Mouse (Mus musculus) lung, embryonic 16.5 days (tissue): ENCODE data around the gene H2-DMa. TPM values are rescaled to one million over a fixed set of nuclear protein-coding genes. Genes with fewer than 3 reads are reported as not detected.

Experiments
- ATAC-seq: fragments of 200-750 bp; cut with Nextera tagmentation; 2 replicates; pipeline ENCODE4 v1.8.0; 2017; ENCODE audit warnings: low read depth, mild to moderate bottlenecking, moderate library complexity
- H3K27ac ChIP-seq: fragments of 300-500 bp; sonication (generic); 2 replicates; pipeline ENCODE4 v1.5.1; 2014; ENCODE audit warnings: mild to moderate bottlenecking, control low read depth, low read length
- H3K27me3 ChIP-seq: fragments of 300-500 bp; sonication (generic); 2 replicates; pipeline ENCODE4 v1.6.1; 2014; ENCODE audit warnings: low read depth, low read length, mixed read lengths; ENCODE audit not compliant: control insufficient read depth, insufficient read depth
- H3K36me3 ChIP-seq: fragments of 300-500 bp; sonication (generic); 2 replicates; pipeline ENCODE4 v1.6.1; 2014; ENCODE audit warnings: low read length; ENCODE audit not compliant: control insufficient read depth, insufficient read depth
- H3K4me1 ChIP-seq: fragments of 300-500 bp; sonication (generic); replicated peaks from 2 replicates; pipeline ENCODE4 v1.6.1; 2014; ENCODE audit warnings: low read length, mixed read lengths; ENCODE audit not compliant: control insufficient read depth, insufficient read depth
- H3K4me2 ChIP-seq: fragments of 300-500 bp; sonication (generic); 2 replicates; pipeline ENCODE4 v1.6.1; 2014; ENCODE audit warnings: low read depth, low read length, control low read depth
- H3K4me3 ChIP-seq: fragments of 300-500 bp; sonication (generic); 2 replicates; pipeline ENCODE4 v1.5.1; 2014; ENCODE audit warnings: mild to moderate bottlenecking, low read length, control low read depth
- H3K9ac ChIP-seq: fragments of 300-500 bp; sonication (generic); 2 replicates; pipeline ENCODE4 v1.6.1; 2014; ENCODE audit warnings: low read length, control low read depth
- H3K9me3 ChIP-seq: fragments of 300-500 bp; sonication (generic); 2 replicates; pipeline ENCODE4 v1.6.1; 2016; ENCODE audit warnings: low read length; ENCODE audit not compliant: control insufficient read depth
- WGBS: fragments of 180-500 bp; shearing (Covaris S2); extraction: QIAGEN DNeasy Blood & Tissue Kit; methylation state at CpG from one replicate; pipeline ENCODE4 v1.1.7; 2014; 5-methylcytosine and 5-hydroxymethylcytosine counted together
- polyA plus RNA-seq: library from polyadenylated mRNA; unstranded; fragments of >200 nt; fragmentation: Nextera tagmentation; extraction: Ambion mirVana; gene quantifications from 2 replicates; pipeline ENCODE4 v1.2.1, GENCODE M21; 2015

H2-DMa gene
- polyA plus RNA-seq, 1 experiment from 2014 or later: 11.8 TPM

- 65% methylated on average over 4 of the region's 4 CpGs for WGBS
- ATAC-seq: no peak
These were observed 57.8 kb downstream of the H2-DMa start for GRCm38 (mm10) chr17:34177179-34177578.

GRCm38 (mm10) chr17:34179019-34179418 lies 59.7 kb downstream of the H2-DMa start:
- ATAC-seq: no peak
- no peaks in the 10 kb centered on the region for H3K27me3 ChIP-seq
- 43% methylated on average over 6 of the region's 6 CpGs for WGBS
- no peaks in the 10 kb centered on the region for H3K36me3 ChIP-seq
- no peak overlapping the region for H3K4me3 ChIP-seq
- H3K9ac ChIP-seq: no peak overlapping the region
- H3K4me2 ChIP-seq: no peak overlapping the region
- no peaks in the 10 kb centered on the region for H3K4me1 ChIP-seq
- H3K9me3 ChIP-seq: peaks cover 5% of the 10 kb centered on the region
- no peak overlapping the region for H3K27ac ChIP-seq

More at GRCm38 (mm10) chr17:34177179-34177578, 57.8 kb downstream of the H2-DMa start:
- H3K9ac ChIP-seq: no peak overlapping the region
- H3K27me3 ChIP-seq: no peaks in the 10 kb centered on the region
- H3K4me2 ChIP-seq: no peak overlapping the region
- H3K4me1 ChIP-seq: no peaks in the 10 kb centered on the region
- H3K27ac ChIP-seq: no peak overlapping the region
- peaks cover 10% of the 10 kb centered on the region for H3K9me3 ChIP-seq
- no peak overlapping the region for H3K4me3 ChIP-seq
- no peaks in the 10 kb centered on the region for H3K36me3 ChIP-seq

GRCm38 (mm10) chr17:34179913-34180859 lies 60.8 kb downstream of the H2-DMa start:
- no peak for ATAC-seq
- WGBS: 58% methylated on average over 13 of the region's 13 CpGs
- peaks cover 5% of the 10 kb centered on the region for H3K9me3 ChIP-seq

GRCm38 (mm10) chr17:34183564-34184219 lies 64.4 kb downstream of the H2-DMa start:
- H3K36me3 ChIP-seq: no peaks in the 10 kb centered on the region
- ATAC-seq: no peak
- peaks cover 9% of the 10 kb centered on the region for H3K4me1 ChIP-seq
- WGBS: 53% methylated on average over 15 of the region's 15 CpGs
- no peak overlapping the region for H3K4me3 ChIP-seq
- H3K4me2 ChIP-seq: no peak overlapping the region
- H3K9ac ChIP-seq: no peak overlapping the region
- H3K27ac ChIP-seq: no peak overlapping the region
- H3K27me3 ChIP-seq: peaks cover 8% of the 10 kb centered on the region; the same call in 1 of the 2 replicates
- H3K9me3 ChIP-seq: no peaks in the 10 kb centered on the region

More at GRCm38 (mm10) chr17:34179913-34180859, 60.8 kb downstream of the H2-DMa start:
- Histone ChIP-seq H3K4me3 (no peak overlapping the region), H3K4me2 (no peak overlapping the region), H3K27ac (no peak overlapping the region), H3K36me3 (no peaks in the 10 kb centered on the region), H3K4me1 (no peaks in the 10 kb centered on the region), H3K27me3 (no peaks in the 10 kb centered on the region), H3K9ac (no peak overlapping the region)

GRCm38 (mm10) chr17:34185526-34185925 lies 66.2 kb downstream of the H2-DMa start:
- Histone ChIP-seq H3K27me3 (peaks cover 13% of the 10 kb centered on the region; the same call in 1 of the 2 replicates), H3K27ac (no peak overlapping the region), H3K9ac (no peak overlapping the region), H3K4me1 (peaks cover 9% of the 10 kb centered on the region), H3K4me3 (no peak overlapping the region), H3K36me3 (no peaks in the 10 kb centered on the region), H3K9me3 (no peaks in the 10 kb centered on the region), H3K4me2 (no peak overlapping the region)
- ATAC-seq: no peak
- 85% methylated on average over 9 of the region's 9 CpGs for WGBS

- Histone ChIP-seq H3K4me3 (peak overlapping the region; percentile 71), H3K27me3 (peaks cover 14% of the 10 kb centered on the region; the same call in 1 of the 2 replicates), H3K36me3 (no peaks in the 10 kb centered on the region), H3K27ac (peak overlapping the region; percentile 37; the same call in 1 of the 2 replicates), H3K9me3 (no peaks in the 10 kb centered on the region), H3K4me2 (peak overlapping the region; percentile 98), H3K9ac (peak overlapping the region; percentile 75), H3K4me1 (peaks cover 9% of the 10 kb centered on the region)
- ATAC-seq: peak; percentile 45
- WGBS: 4% methylated on average over 14 of the region's 14 CpGs
These were observed 67.5 kb downstream of the H2-DMa start for GRCm38 (mm10) chr17:34186885-34187260.

- under 1% methylated on average over 46 of the region's 46 CpGs for WGBS
- no peaks in the 10 kb centered on the region for H3K36me3 ChIP-seq
- peaks cover 9% of the 10 kb centered on the region for H3K4me1 ChIP-seq
- peak within 1 kb of the TSS; percentile 71 for H3K4me3 ChIP-seq
- peak within 1 kb of the TSS; percentile 98 for H3K4me2 ChIP-seq
- H3K9me3 ChIP-seq: no peaks in the 10 kb centered on the region
- peak within 1 kb of the TSS; percentile 37; the same call in 1 of the 2 replicates for H3K27ac ChIP-seq
- peaks cover 17% of the 10 kb centered on the region; the same call in 1 of the 2 replicates for H3K27me3 ChIP-seq
- peak within 1 kb of the TSS; percentile 75 for H3K9ac ChIP-seq
- peak; percentile 97 for ATAC-seq
These were observed 68.0 kb downstream of the H2-DMa start, which contains the start of the genes Tap1 and Psmb9 for GRCm38 (mm10) chr17:34187261-34187916. Gene Tap1 (plus strand): TSS chr17:34187553. Gene Psmb9 (minus strand): TSS chr17:34187764.

GRCm38 (mm10) chr17:34188010-34188409 lies 68.7 kb downstream of the H2-DMa start:
- Histone ChIP-seq H3K36me3 (no peaks in the 10 kb centered on the region), H3K27ac (peak overlapping the region; percentile 26; the same call in 1 of the 2 replicates), H3K27me3 (peaks cover 19% of the 10 kb centered on the region; the same call in 1 of the 2 replicates), H3K4me2 (peak overlapping the region; percentile 98), H3K9me3 (no peaks in the 10 kb centered on the region), H3K9ac (peak overlapping the region; percentile 75), H3K4me1 (peaks cover 9% of the 10 kb centered on the region), H3K4me3 (peak overlapping the region; percentile 71)
- peak; percentile 11; the same call in 1 of the 2 replicates for ATAC-seq
- 3% methylated on average over 20 of the region's 20 CpGs for WGBS
